Comparison of ENCODE assay signal across 8 mouse cellular contexts in the genomic region with DNA sequence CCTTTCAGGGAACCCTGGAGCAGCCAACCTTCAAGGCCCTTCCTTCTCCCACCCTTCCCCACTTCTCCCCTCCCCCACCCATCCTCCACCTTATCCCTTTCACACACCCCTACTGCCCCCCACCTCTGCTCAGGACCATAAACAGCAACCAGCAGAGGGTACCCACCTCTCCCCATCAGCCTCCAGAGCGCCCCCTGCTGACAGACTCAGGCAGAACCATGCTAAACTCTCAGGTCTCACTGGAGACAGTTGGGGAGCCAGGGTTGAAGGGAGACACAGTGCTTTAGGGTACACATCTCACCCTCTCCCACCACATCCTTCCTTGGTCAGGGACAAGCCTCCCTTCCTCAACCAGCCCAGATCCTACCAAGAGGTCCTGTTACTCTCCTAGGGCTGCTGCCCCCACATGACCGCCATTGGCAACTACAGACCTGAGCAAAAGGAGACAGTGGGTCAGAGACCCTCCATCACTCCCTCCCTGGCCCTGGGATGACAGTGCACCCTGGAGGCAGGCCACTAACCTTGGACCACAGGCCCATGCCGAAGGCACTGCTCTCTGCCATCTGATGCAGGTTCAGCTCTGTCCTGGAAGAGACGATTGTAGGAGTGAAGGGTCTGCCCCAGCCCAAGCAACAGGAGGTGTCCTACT. TPM values are rescaled to one million over a fixed set of nuclear protein-coding genes. Genes with fewer than 3 reads are reported as not detected.
DNase-seq lines count a peak whose midpoint lies in the region; ATAC-seq lines count a peak whose summit lies in the region.

No protein-coding gene starts in this region.

- H3K36me3 ChIP-seq in liver, embryonic 11.5 days (ENCODE audit: control insufficient read depth, insufficient read depth, low read length), result no peaks in the 10 kb centered on the region
- H3K36me3 ChIP-seq in midbrain, embryonic 13.5 days, result no peaks in the 10 kb centered on the region

- no peaks in the 10 kb centered on the region; the same call in 1 of the 2 replicates for H3K27me3 ChIP-seq in liver, embryonic 11.5 days (replicated peaks; ENCODE audit: control insufficient read depth, insufficient read depth, low read length)
- H3K27me3 ChIP-seq in midbrain, embryonic 13.5 days, result 0 out of 2 replicates have a peak, but pooled peaks cover 12% of the 10 kb centered on the region

- no peak overlapping the region for H3K27ac ChIP-seq in liver, embryonic 11.5 days (ENCODE audit: low read depth, low read length)
- no peak overlapping the region for H3K27ac ChIP-seq in midbrain, embryonic 13.5 days

- no peak overlapping the region for H3K9ac ChIP-seq in liver, embryonic 11.5 days (ENCODE audit: low read depth, low read length)
- H3K9ac ChIP-seq in midbrain, embryonic 13.5 days (replicated peaks), result no peak overlapping the region

- no peak overlapping the region for H3K4me2 ChIP-seq in liver, embryonic 11.5 days
- no peak overlapping the region for H3K4me2 ChIP-seq in midbrain, embryonic 13.5 days (replicated peaks)

- WGBS in liver, embryonic 11.5 days, result 52% methylated on average over 4 of the region's 4 CpGs
- WGBS in midbrain, embryonic 13.5 days, result 52% methylated on average over 4 of the region's 4 CpGs

- no peaks in the 10 kb centered on the region for H3K9me3 ChIP-seq in liver, embryonic 11.5 days (ENCODE audit: control insufficient read depth, low read length)
- no peaks in the 10 kb centered on the region for H3K9me3 ChIP-seq in midbrain, embryonic 13.5 days

- H3K4me1 ChIP-seq in liver, embryonic 11.5 days (replicated peaks; ENCODE audit: control insufficient read depth, insufficient read depth, low read length), result no peaks in the 10 kb centered on the region
- peaks cover 7% of the 10 kb centered on the region for H3K4me1 ChIP-seq in midbrain, embryonic 13.5 days (replicated peaks)

- DNase-seq in adrenal gland, adult (ENCODE audit: inconsistent age in 2 of 2, low spot score in 1 of 2), result peak; percentile 23 to 71
- DNase-seq in adrenal gland, adult 8-10 months, result no peak
- peak; percentile 42 for DNase-seq in liver
- no peak for DNase-seq in liver, embryonic 11.5 days (ENCODE audit: low spot score)
- peak; percentile 51 to 60 for DNase-seq in cerebellum, adult 18-20 months
- DNase-seq in induced T-regulatory cell, adult 2 months (ENCODE audit: low read depth), result peak; percentile 15

- no peak overlapping the region for H3K4me3 ChIP-seq in liver, embryonic 11.5 days (ENCODE audit: low read depth, low read length)
- H3K4me3 ChIP-seq in midbrain, embryonic 13.5 days (replicated peaks), result no peak overlapping the region

- no peak for ATAC-seq in liver, embryonic 11.5 days (replicated peaks; ENCODE audit: low FRiP score)
- ATAC-seq in midbrain, embryonic 13.5 days, result 0 out of 2 replicates have a peak, but pooled peaks have one; percentile 53
- ATAC-seq in erythroblast, adult 5-6 weeks (replicated peaks; ENCODE audit: low FRiP score, poor library complexity, severe bottlenecking), result no peak

RNA-seq across cellular contexts. Expression of a gene that starts 31.3 kb away (rescaled TPM):
- total RNA-seq in adrenal gland, adult 8-10 months (2022), result under 1 TPM in 3 of 4 experiments, not detected in 1; 0.10 to 0.22 (median 0.11) TPM
- 0.30 and 0.60 TPM in 2 replicates for polyA plus RNA-seq in liver, embryonic 11.5 days (2014; fragmentation: Nextera tagmentation; extraction: Ambion mirVana)
- polyA plus RNA-seq in midbrain, embryonic 13.5 days (2015; fragmentation: Nextera tagmentation; extraction: Ambion mirVana), result 2.1 and 2.3 TPM in 2 replicates
- total RNA-seq in erythroblast, adult 5-6 weeks (2015; ENCODE audit: low replicate concordance), result 0.38 and 0.63 TPM in 2 replicates
- total RNA-seq in erythroblast, adult 5-6 weeks (2017; ENCODE audit: low replicate concordance), result 0.34 and 0.42 TPM in 2 replicates

Comparison
In these comparisons a context has a peak if more than half of its experiments do, and no peak if none do; other contexts are left out.
1. DNase-seq: peak in adrenal gland, adult (2 of 2), liver (single experiment), cerebellum, adult 18-20 months (2 of 2) and induced T-regulatory cell, adult 2 months (single experiment); none in adrenal gland, adult 8-10 months (single experiment) and liver, embryonic 11.5 days (single experiment).